In the genomic region with DNA sequence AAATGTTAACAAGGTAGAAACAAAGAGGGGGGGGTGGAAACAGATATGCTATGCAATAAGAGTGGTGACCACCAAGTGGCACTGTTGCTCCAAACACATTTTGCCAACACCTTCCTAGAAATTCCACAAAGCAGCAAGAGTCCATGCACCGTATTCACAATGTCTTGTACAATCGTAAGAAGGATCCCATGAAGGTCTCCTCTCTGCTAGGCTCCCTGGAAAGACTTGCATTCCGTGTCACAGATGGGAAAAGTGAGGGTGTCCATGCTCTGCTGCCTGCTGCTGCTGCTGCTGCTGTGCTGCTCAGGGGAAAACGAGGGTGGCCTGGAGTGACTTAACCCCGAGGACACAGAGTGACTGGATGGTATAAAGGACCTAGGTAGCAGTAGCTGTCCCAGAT, we compare ENCODE assay signal across 8 mouse cellular contexts. TPM values are rescaled to one million over a fixed set of nuclear protein-coding genes. Genes with fewer than 3 reads are reported as not detected.
DNase-seq lines count a peak whose midpoint lies in the region; ATAC-seq lines count a peak whose summit lies in the region.

No protein-coding gene starts in this region.

- ATAC-seq in granulocyte monocyte progenitor cell, adult 5-6 weeks (replicated peaks; ENCODE audit: poor library complexity, severe bottlenecking) = peak; percentile 49; the same call in 1 of the 2 replicates

- peak; percentile 31 to 62 for DNase-seq in left cerebral cortex, adult 18-20 months (ENCODE audit: low spot score in 2 of 2)
- DNase-seq in left cerebral cortex, adult 11 months (ENCODE audit: low spot score) = no peak
- DNase-seq in brain, embryonic 18.5 days (ENCODE audit: low read depth, low spot score) = peak; percentile 36
- peak; percentile 19 to 70 for DNase-seq in kidney, postnatal 36 days
- peak; percentile 43 for DNase-seq in midbrain, embryonic 10.5 days (ENCODE audit: low spot score)
- DNase-seq in natural killer cell, adult 2 months (ENCODE audit: low spot score in 2 of 2) = no peak
- no peak for DNase-seq in urinary bladder, postnatal 10 days (ENCODE audit: low spot score)

- H3K9me3 ChIP-seq in midbrain, embryonic 10.5 days (replicated peaks) = no peaks in the 10 kb centered on the region

- peak overlapping the region; percentile 64; the same call in 1 of the 2 replicates for H3K27ac ChIP-seq in midbrain, embryonic 10.5 days (replicated peaks)

- 26% methylated on average over 5 of the region's 5 CpGs for WGBS in midbrain, embryonic 10.5 days

- H3K36me3 ChIP-seq in midbrain, embryonic 10.5 days = no peaks in the 10 kb centered on the region

- H3K27me3 ChIP-seq in midbrain, embryonic 10.5 days (ENCODE audit: low read depth, poor library complexity, severe bottlenecking) = no peaks in the 10 kb centered on the region; the same call in 1 of the 2 replicates

- peak overlapping the region; percentile 29; the same call in 1 of the 2 replicates for H3K4me3 ChIP-seq in midbrain, embryonic 10.5 days

- peaks cover 7% of the 10 kb centered on the region for H3K4me1 ChIP-seq in midbrain, embryonic 10.5 days

RNA-seq across cellular contexts. Expression of gene Dhrs7c, which starts 21.6 kb away (rescaled TPM):
- not detected for total RNA-seq in left cerebral cortex, adult 18-20 months (2021)
- total RNA-seq in granulocyte monocyte progenitor cell, adult 5-6 weeks (2014; fragmentation: Nextera tagmentation) = 1.7 and 4.7 TPM in 2 replicates
- not detected in 2 replicates for total RNA-seq in granulocyte monocyte progenitor cell, adult 5-6 weeks (2017)
- not detected in 2 replicates for polyA plus RNA-seq in midbrain, embryonic 10.5 days (2016; fragmentation: Nextera tagmentation; extraction: Ambion mirVana)

RNA-seq across cellular contexts. Expression of gene Gsg1l2, which starts 45.2 kb away (rescaled TPM):
- not detected for total RNA-seq in left cerebral cortex, adult 18-20 months (2021)
- total RNA-seq in granulocyte monocyte progenitor cell, adult 5-6 weeks (2014; fragmentation: Nextera tagmentation) = not detected in 2 replicates
- total RNA-seq in granulocyte monocyte progenitor cell, adult 5-6 weeks (2017) = not detected in 2 replicates
- not detected in 2 replicates for polyA plus RNA-seq in midbrain, embryonic 10.5 days (2016; fragmentation: Nextera tagmentation; extraction: Ambion mirVana)

RNA-seq across cellular contexts. Expression of gene Glp2r, which starts 48.7 kb away (rescaled TPM):
- 1 to 10 TPM; 2.0 to 2.1 TPM for total RNA-seq in left cerebral cortex, adult 18-20 months (2021)
- not detected in 2 replicates for total RNA-seq in granulocyte monocyte progenitor cell, adult 5-6 weeks (2014; fragmentation: Nextera tagmentation)
- not detected in 2 replicates for total RNA-seq in granulocyte monocyte progenitor cell, adult 5-6 weeks (2017)
- not detected in 2 replicates for polyA plus RNA-seq in midbrain, embryonic 10.5 days (2016; fragmentation: Nextera tagmentation; extraction: Ambion mirVana)

Comparison
In these comparisons a context has a peak if more than half of its experiments do, and no peak if none do; other contexts are left out.
1. DNase-seq: peak in left cerebral cortex, adult 18-20 months (2 of 2), brain, embryonic 18.5 days (single experiment), kidney, postnatal 36 days (2 of 2) and midbrain, embryonic 10.5 days (single experiment); none in left cerebral cortex, adult 11 months (single experiment), natural killer cell, adult 2 months (0 of 2) and urinary bladder, postnatal 10 days (single experiment).